Mouse (Mus musculus): ENCODE measurements around the gene Wapl.

GRCm38 (mm10) chr14:34674932-34675331, 1.2 kb downstream of the Wapl start:
- TF ChIP-seq CTCF (IDR thresholded peaks at IDR 0.05; ENCODE audit: insufficient read depth, low read depth, low read length) (no peak), POLR2A (IDR thresholded peaks at IDR 0.05; ENCODE audit: insufficient read depth, low read depth, low read length) (no peak)

All from olfactory bulb, adult 2 months (tissue).